Mouse (Mus musculus): ENCODE data around the gene Pi4k2a. TPM values are rescaled to one million over a fixed set of nuclear protein-coding genes. Genes with fewer than 3 reads are reported as not detected.

Pi4k2a gene
- polyA plus RNA-seq, 1 experiment from 2014 or later, result 16.1 TPM

DNA sequence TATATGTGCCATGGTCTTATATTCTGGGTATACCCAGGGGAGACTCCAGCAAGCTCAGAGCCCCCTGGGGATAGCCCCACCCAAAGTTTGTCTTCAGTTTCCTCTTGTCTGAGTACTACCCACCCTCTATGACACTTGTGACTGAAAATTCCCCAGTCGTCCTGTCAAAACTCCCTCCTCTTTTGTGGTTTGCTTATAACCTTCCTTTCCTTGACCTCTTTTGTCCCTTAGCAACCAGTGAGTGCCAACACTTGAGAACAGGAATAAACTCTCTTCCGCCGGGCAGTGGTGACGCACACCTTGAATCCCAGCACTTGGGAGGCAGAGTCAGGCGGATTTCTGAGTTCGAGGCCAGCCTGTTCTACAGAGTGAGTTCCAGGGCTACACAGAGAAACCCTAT lies 53.8 kb downstream of the Pi4k2a start:
- TF ChIP-seq CTCF (IDR thresholded peaks at IDR 0.05; ENCODE audit: low read depth), result no peak
- TF ChIP-seq EP300 (IDR thresholded peaks at IDR 0.05; ENCODE audit: low read depth), result no peak
- Histone ChIP-seq H3K9me3 (ENCODE audit: low read length) (no peaks in the 10 kb centered on the region), H3K4me3 (ENCODE audit: low read depth, low read length) (no peak overlapping the region), H3K4me2 (ENCODE audit: low read depth, low read length) (no peak overlapping the region), H3K36me3 (replicated peaks; ENCODE audit: insufficient read depth, low read length) (no peaks in the 10 kb centered on the region), H3K27ac (ENCODE audit: low read depth) (no peak overlapping the region), H3K27me3 (ENCODE audit: insufficient read depth, low read length) (peaks cover 13% of the 10 kb centered on the region), H3K9ac (replicated peaks) (no peak overlapping the region), H3K4me1 (ENCODE audit: insufficient read depth) (peaks cover 25% of the 10 kb centered on the region)
- DNase-seq (no peak), ATAC-seq (no peak)
- 38% methylated on average over 6 of the region's 6 CpGs for WGBS (ENCODE audit: insufficient replicate concordance)

DNA sequence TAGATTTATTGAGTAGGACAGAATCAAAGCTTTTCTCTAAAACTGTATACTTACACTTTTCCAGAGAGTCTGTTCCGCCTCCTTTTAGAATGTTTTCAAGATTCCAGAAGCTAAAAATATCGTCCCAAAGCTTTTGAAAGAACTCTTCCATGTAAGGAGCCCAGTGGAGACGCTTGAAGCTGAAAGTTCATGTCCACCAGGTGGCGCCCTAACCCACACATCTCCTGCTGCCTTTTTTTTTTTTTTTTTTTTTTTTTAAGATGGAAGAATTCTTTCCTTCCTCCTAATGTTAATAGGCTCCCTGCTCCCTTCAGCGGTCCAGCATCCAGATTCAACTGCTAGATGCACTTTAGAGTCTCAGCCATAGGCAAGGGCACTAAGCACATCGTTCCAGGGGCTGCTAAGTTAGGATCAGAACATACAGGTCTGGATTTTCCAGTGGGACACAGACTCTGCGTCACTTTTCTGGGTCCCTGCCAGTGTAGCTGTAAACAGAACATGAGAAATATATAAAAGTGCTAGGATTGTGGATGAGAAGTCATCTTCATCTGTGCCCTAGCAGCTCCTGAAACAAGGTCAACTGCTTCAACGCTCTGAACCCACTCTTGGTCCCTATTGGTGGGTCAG lies 54.4 kb downstream of the Pi4k2a start:
- H3K27me3 ChIP-seq (ENCODE audit: insufficient read depth, low read length), result peaks cover 13% of the 10 kb centered on the region
- ATAC-seq, result no peak

DNA sequence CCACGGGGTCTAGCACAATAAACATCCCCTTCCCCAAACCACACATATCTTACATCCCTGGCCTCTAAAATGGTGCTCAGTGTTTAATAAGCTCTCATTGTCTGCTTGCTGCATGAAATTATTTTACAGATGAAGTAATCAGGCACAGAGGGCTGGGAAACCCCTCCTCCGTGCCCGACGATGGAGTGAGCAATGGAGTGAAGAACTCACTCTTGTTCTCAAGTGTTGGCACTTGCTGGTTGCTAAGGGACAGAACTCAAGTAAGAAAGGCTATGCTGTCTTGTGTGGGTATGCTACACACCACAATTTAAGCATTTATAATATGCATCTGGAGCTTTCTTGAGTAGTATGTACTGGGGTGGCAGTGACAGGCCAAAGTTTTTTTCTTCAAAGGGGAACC lies 54.9 kb downstream of the Pi4k2a start:
- Histone ChIP-seq H3K27me3 (ENCODE audit: insufficient read depth, low read length) (peaks cover 13% of the 10 kb centered on the region), H3K4me3 (ENCODE audit: low read depth, low read length) (no peak overlapping the region), H3K4me1 (ENCODE audit: insufficient read depth) (peaks cover 36% of the 10 kb centered on the region), H3K9me3 (ENCODE audit: low read length) (no peaks in the 10 kb centered on the region), H3K9ac (replicated peaks) (no peak overlapping the region), H3K4me2 (ENCODE audit: low read depth, low read length) (no peak overlapping the region), H3K27ac (ENCODE audit: low read depth) (no peak overlapping the region), H3K36me3 (replicated peaks; ENCODE audit: insufficient read depth, low read length) (no peaks in the 10 kb centered on the region)
- DNase-seq, result no peak
- WGBS (ENCODE audit: insufficient replicate concordance), result 53% methylated on average over 4 of the region's 4 CpGs
- no peak for ATAC-seq
- no peak for TF ChIP-seq EP300 (IDR thresholded peaks at IDR 0.05; ENCODE audit: low read depth)
- TF ChIP-seq CTCF (IDR thresholded peaks at IDR 0.05; ENCODE audit: low read depth), result no peak

More for the DNA sequence above, 54.4 kb downstream of the Pi4k2a start:
- peaks cover 31% of the 10 kb centered on the region for H3K4me1 ChIP-seq (ENCODE audit: insufficient read depth)
- no peak overlapping the region for H3K27ac ChIP-seq (ENCODE audit: low read depth)
- H3K4me3 ChIP-seq (ENCODE audit: low read depth, low read length), result no peak overlapping the region
- no peaks in the 10 kb centered on the region for H3K36me3 ChIP-seq (replicated peaks; ENCODE audit: insufficient read depth, low read length)
- H3K9ac ChIP-seq (replicated peaks), result no peak overlapping the region
- DNase-seq, result peak; percentile 87
- peak; percentile 80 for TF ChIP-seq CTCF (IDR thresholded peaks at IDR 0.05; ENCODE audit: low read depth)
- no peak for TF ChIP-seq EP300 (IDR thresholded peaks at IDR 0.05; ENCODE audit: low read depth)
- H3K9me3 ChIP-seq (ENCODE audit: low read length), result no peaks in the 10 kb centered on the region
- H3K4me2 ChIP-seq (ENCODE audit: low read depth, low read length), result no peak overlapping the region
- WGBS (ENCODE audit: insufficient replicate concordance), result 27% methylated on average over 8 of the region's 8 CpGs

DNA sequence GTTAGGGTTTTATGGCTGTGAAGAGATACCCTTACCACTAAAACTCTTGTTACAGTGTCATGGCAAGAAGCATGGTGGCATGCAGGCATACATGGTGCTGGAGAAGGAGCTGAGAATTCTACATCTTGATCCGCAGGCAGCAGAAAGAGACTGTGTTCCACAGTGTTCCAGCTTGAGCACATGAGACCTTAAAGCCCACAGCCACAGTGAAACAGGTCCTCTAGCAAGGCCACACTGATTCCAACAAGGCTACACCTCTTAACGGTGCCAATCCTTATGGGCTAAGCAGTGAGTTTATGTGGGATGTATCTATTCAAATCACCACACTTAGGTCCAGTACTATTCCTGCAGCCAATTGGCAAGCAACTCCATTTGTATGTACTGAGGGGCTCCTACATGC lies 55.5 kb downstream of the Pi4k2a start:
- TF ChIP-seq EP300 (IDR thresholded peaks at IDR 0.05; ENCODE audit: low read depth) (no peak), CTCF (IDR thresholded peaks at IDR 0.05; ENCODE audit: low read depth) (no peak)
- no peak for DNase-seq
- H3K4me2 ChIP-seq (ENCODE audit: low read depth, low read length), result no peak overlapping the region
- no peaks in the 10 kb centered on the region for H3K36me3 ChIP-seq (replicated peaks; ENCODE audit: insufficient read depth, low read length)
- H3K27me3 ChIP-seq (ENCODE audit: insufficient read depth, low read length), result peaks cover 13% of the 10 kb centered on the region
- H3K4me1 ChIP-seq (ENCODE audit: insufficient read depth), result peaks cover 38% of the 10 kb centered on the region
- no peak for ATAC-seq
- no peak overlapping the region for H3K4me3 ChIP-seq (ENCODE audit: low read depth, low read length)
- no peaks in the 10 kb centered on the region for H3K9me3 ChIP-seq (ENCODE audit: low read length)
- H3K9ac ChIP-seq (replicated peaks), result no peak overlapping the region
- WGBS (ENCODE audit: insufficient replicate concordance), result 91% methylated on average over 2 of the region's 2 CpGs
- H3K27ac ChIP-seq (ENCODE audit: low read depth), result peak overlapping the region; percentile 92; the same call in 1 of the 2 replicates

DNA sequence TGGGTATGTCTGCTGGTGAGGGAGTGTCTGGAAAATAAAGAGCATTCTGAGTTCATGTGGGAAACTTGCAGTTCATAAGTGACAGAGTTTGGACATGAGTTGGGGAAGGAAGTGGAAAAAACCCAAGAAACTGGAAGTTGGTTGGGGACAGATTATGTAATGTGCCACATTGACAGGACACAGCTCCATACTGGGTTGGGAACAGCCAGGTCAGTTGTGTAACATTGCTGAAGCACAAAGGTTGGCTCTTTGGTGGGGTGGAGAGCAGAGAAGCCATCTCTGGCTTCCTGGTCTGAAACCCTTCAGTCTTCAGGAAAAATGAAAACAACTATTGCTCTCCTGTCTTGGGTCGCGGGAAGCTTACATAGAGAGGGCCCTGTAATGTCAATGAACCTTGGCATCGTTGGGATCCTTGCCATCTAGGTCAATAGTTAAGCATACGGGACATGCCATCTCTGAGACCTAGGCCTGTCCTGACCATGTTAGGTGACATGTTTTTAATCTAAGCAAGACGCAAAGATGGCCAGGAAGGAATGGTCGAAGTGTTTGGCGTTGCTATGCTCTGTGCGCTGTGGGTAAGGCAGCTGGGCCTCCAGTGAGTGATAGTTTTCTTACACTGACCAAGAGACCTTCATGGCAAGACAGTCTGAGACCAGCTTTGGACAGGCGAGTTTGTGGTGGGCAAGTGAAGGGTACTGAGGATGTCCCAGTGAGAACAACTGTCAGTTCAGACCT lies 56.2 kb downstream of the Pi4k2a start:
- DNase-seq (no peak), ATAC-seq (peak; percentile 72)
- 0 out of 2 replicates have a peak, but pooled peaks cover 3% of the 10 kb centered on the region for H3K36me3 ChIP-seq (replicated peaks; ENCODE audit: insufficient read depth, low read length)
- H3K27me3 ChIP-seq (ENCODE audit: insufficient read depth, low read length), result peaks cover 13% of the 10 kb centered on the region
- no peak overlapping the region for H3K4me2 ChIP-seq (ENCODE audit: low read depth, low read length)
- H3K9ac ChIP-seq (replicated peaks), result no peak overlapping the region; the same call in 1 of the 2 replicates
- H3K27ac ChIP-seq (ENCODE audit: low read depth), result peak overlapping the region; percentile 92
- TF ChIP-seq CTCF (IDR thresholded peaks at IDR 0.05; ENCODE audit: low read depth) (no peak), EP300 (IDR thresholded peaks at IDR 0.05; ENCODE audit: low read depth) (no peak; the same call in 1 of the 2 replicates)
- peaks cover 38% of the 10 kb centered on the region for H3K4me1 ChIP-seq (ENCODE audit: insufficient read depth)
- WGBS (ENCODE audit: insufficient replicate concordance), result 75% methylated on average over 9 of the region's 9 CpGs
- H3K4me3 ChIP-seq (ENCODE audit: low read depth, low read length), result no peak overlapping the region
- no peaks in the 10 kb centered on the region for H3K9me3 ChIP-seq (ENCODE audit: low read length)

DNA sequence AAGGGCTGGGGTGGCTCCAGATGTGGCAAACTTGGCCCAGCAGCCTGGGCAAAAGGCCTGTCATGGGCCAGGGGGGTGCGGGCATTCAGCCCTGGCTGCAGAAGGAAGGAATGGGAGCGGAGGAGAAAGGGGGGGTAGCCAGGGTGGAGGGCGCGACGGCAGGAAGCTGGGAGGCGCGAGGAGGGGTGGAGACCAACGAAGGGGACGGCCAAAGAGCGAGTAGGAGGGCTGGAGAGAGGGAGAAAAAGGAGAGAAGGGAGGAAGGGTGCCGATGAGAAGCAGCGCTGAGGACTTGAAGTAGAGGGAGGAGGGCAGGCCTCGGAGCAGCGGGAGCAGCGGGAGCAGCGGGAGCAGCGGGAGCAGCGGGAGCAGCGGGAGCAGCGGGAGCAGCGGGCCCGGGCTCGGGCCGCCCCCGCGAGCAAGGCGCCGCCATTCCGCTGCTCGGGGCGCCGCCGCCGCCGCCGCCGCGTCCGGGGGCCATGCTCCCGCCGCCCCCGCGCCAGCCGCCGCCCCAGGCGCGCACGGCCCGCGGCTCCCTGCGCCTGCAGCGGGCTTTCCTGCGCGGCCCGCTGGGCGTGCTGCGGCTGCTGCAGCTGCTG lies 57.0 kb downstream of the Pi4k2a start, which contains the start of gene Marveld1:
Gene Marveld1, plus strand, starts transcription at position 231 of the 599 bp plus-strand sequence.
- peak; percentile 51 for DNase-seq
- ATAC-seq, result peak; percentile 18

More for the DNA sequence above, 57.0 kb downstream of the Pi4k2a start, which contains the start of gene Marveld1:
- H3K36me3 ChIP-seq (replicated peaks; ENCODE audit: insufficient read depth, low read length), result 0 out of 2 replicates have a peak, but pooled peaks cover 3% of the 10 kb centered on the region
- H3K27ac ChIP-seq (ENCODE audit: low read depth), result peak within 1 kb of the TSS; percentile 92
- peak within 1 kb of the TSS; percentile 79 for H3K9ac ChIP-seq (replicated peaks)
- peak within 1 kb of the TSS; percentile 86 for H3K4me2 ChIP-seq (ENCODE audit: low read depth, low read length)
- H3K27me3 ChIP-seq (ENCODE audit: insufficient read depth, low read length), result peaks cover 13% of the 10 kb centered on the region
- under 1% methylated on average over 28 of the region's 57 CpGs for WGBS (ENCODE audit: insufficient replicate concordance)
- TF ChIP-seq CTCF (IDR thresholded peaks at IDR 0.05; ENCODE audit: low read depth), result no peak
- no peak for TF ChIP-seq EP300 (IDR thresholded peaks at IDR 0.05; ENCODE audit: low read depth)
- peak within 1 kb of the TSS; percentile 63 for H3K4me3 ChIP-seq (ENCODE audit: low read depth, low read length)
- no peaks in the 10 kb centered on the region for H3K9me3 ChIP-seq (ENCODE audit: low read length)
- peaks cover 38% of the 10 kb centered on the region for H3K4me1 ChIP-seq (ENCODE audit: insufficient read depth)

All from liver, postnatal 0 days (tissue).